Mouse (Mus musculus) megakaryocyte, embryonic 14.5 days (primary cell): Measurements from ENCODE around the gene Gm11034. TPM values are rescaled to one million over a fixed set of nuclear protein-coding genes. Genes with fewer than 3 reads are reported as not detected.
A peak's percentile ranks its signal among the peaks of the same experiment; 100 is the strongest.

Experiments used
- H3K27me3 ChIP-seq: replicated peaks from 2 replicates; pipeline ENCODE3; 2012; ENCODE audit warnings: inconsistent platforms
- H3K36me3 ChIP-seq: replicated peaks from 2 replicates; pipeline ENCODE3; 2012; ENCODE audit warnings: low read length, inconsistent platforms, mixed read lengths
- H3K4me1 ChIP-seq: 2 replicates; pipeline ENCODE4 v1.6.1; 2012; ENCODE audit warnings: inconsistent platforms
- H3K4me3 ChIP-seq: replicated peaks from 2 replicates; pipeline ENCODE3; 2012; ENCODE audit warnings: moderate library complexity, mild to moderate bottlenecking, inconsistent platforms
- H3K9me3 ChIP-seq: 2 replicates; pipeline ENCODE4 v1.6.1; 2012; ENCODE audit warnings: inconsistent platforms
- FLI1 ChIP-seq: IDR thresholded peaks from 2 replicates; pipeline ENCODE4 v1.6.1; 2012; ENCODE audit warnings: low read length, inconsistent platforms, mixed read lengths
- GATA1 ChIP-seq: IDR thresholded peaks from 3 replicates; pipeline ENCODE4 v1.6.1; 2012; ENCODE audit warnings: mixed read lengths, low read length, inconsistent platforms, borderline replicate concordance
- polyA plus RNA-seq: library from polyadenylated mRNA; stranded (reverse); fragments of >175 nt; gene quantifications from 2 replicates; pipeline ENCODE4 v1.2.3, GENCODE M21; 2012; ENCODE audit warnings: low replicate concordance; ENCODE audit not compliant: insufficient read depth

Gene Gm11034
- polyA plus RNA-seq, 1 experiment: not detected

GRCm38 (mm10) chr8:72212751-72213150 is 685 bp downstream of the Gm11034 start, which contains the start of gene Cib3:
Gene Cib3 (minus strand): TSS chr8:72212837.
- H3K4me1 ChIP-seq: peaks cover 47% of the 10 kb centered on the region
- H3K36me3 ChIP-seq: no peaks in the 10 kb centered on the region
- TF ChIP-seq FLI1: no peak
- H3K27me3 ChIP-seq: peaks cover 15% of the 10 kb centered on the region
- no peaks in the 10 kb centered on the region for H3K9me3 ChIP-seq
- H3K4me3 ChIP-seq: no peak within 1 kb of the TSS

GRCm38 (mm10) chr8:72211846-72212245 is 1.6 kb downstream of the Gm11034 start:
- Histone ChIP-seq H3K36me3 (no peaks in the 10 kb centered on the region), H3K9me3 (no peaks in the 10 kb centered on the region), H3K4me3 (no peak overlapping the region), H3K27me3 (peaks cover 15% of the 10 kb centered on the region), H3K4me1 (peaks cover 47% of the 10 kb centered on the region)
- TF ChIP-seq GATA1 (no peak), FLI1 (no peak)

GRCm38 (mm10) chr8:72210710-72211109 is 2.7 kb downstream of the Gm11034 start:
- peaks cover 15% of the 10 kb centered on the region for H3K27me3 ChIP-seq
- H3K4me1 ChIP-seq: peaks cover 38% of the 10 kb centered on the region
- no peaks in the 10 kb centered on the region for H3K9me3 ChIP-seq
- TF ChIP-seq FLI1: no peak
- no peak for TF ChIP-seq GATA1
- H3K4me3 ChIP-seq: no peak overlapping the region
- no peaks in the 10 kb centered on the region for H3K36me3 ChIP-seq

GRCm38 (mm10) chr8:72210222-72210621 is 3.2 kb downstream of the Gm11034 start:
- Histone ChIP-seq H3K36me3 (no peaks in the 10 kb centered on the region), H3K4me1 (peaks cover 33% of the 10 kb centered on the region), H3K4me3 (no peak overlapping the region), H3K9me3 (no peaks in the 10 kb centered on the region), H3K27me3 (peaks cover 18% of the 10 kb centered on the region)
- no peak for TF ChIP-seq GATA1
- TF ChIP-seq FLI1: no peak

- TF ChIP-seq FLI1 (no peak), GATA1 (no peak)
- Histone ChIP-seq H3K4me3 (no peak overlapping the region), H3K36me3 (no peaks in the 10 kb centered on the region), H3K4me1 (peaks cover 33% of the 10 kb centered on the region), H3K9me3 (0 out of 2 replicates have a peak, but pooled peaks cover 6% of the 10 kb centered on the region), H3K27me3 (peaks cover 16% of the 10 kb centered on the region)
These were observed 4.9 kb downstream of the Gm11034 start for GRCm38 (mm10) chr8:72208582-72208981.

- H3K4me1 ChIP-seq: peaks cover 16% of the 10 kb centered on the region
- no peak overlapping the region for H3K4me3 ChIP-seq
- TF ChIP-seq GATA1: no peak
- TF ChIP-seq FLI1: no peak
- peaks cover 27% of the 10 kb centered on the region for H3K36me3 ChIP-seq
- peaks cover 4% of the 10 kb centered on the region for H3K27me3 ChIP-seq
- H3K9me3 ChIP-seq: peaks cover 20% of the 10 kb centered on the region
These were observed 15.4 kb downstream of the Gm11034 start for GRCm38 (mm10) chr8:72197997-72198396.

GRCm38 (mm10) chr8:72192065-72192464 is 21.4 kb downstream of the Gm11034 start:
- peaks cover 46% of the 10 kb centered on the region for H3K4me1 ChIP-seq
- TF ChIP-seq FLI1 (no peak), GATA1 (no peak)
- H3K27me3 ChIP-seq: no peaks in the 10 kb centered on the region
- peaks cover 14% of the 10 kb centered on the region for H3K36me3 ChIP-seq
- no peak overlapping the region for H3K4me3 ChIP-seq
- peaks cover 9% of the 10 kb centered on the region for H3K9me3 ChIP-seq

GRCm38 (mm10) chr8:72190215-72190539 is 23.3 kb downstream of the Gm11034 start:
- TF ChIP-seq FLI1: no peak
- no peak for TF ChIP-seq GATA1
- peaks cover 42% of the 10 kb centered on the region for H3K4me1 ChIP-seq
- H3K4me3 ChIP-seq: peak overlapping the region; percentile 62
- H3K36me3 ChIP-seq: peaks cover 11% of the 10 kb centered on the region
- no peaks in the 10 kb centered on the region for H3K27me3 ChIP-seq
- H3K9me3 ChIP-seq: peaks cover 9% of the 10 kb centered on the region

- Histone ChIP-seq H3K4me3 (peak within 1 kb of the TSS; percentile 79), H3K9me3 (peaks cover 7% of the 10 kb centered on the region), H3K4me1 (peaks cover 42% of the 10 kb centered on the region), H3K36me3 (peaks cover 11% of the 10 kb centered on the region), H3K27me3 (no peaks in the 10 kb centered on the region)
- TF ChIP-seq GATA1 (no peak), FLI1 (no peak)
These were observed 23.8 kb downstream of the Gm11034 start, which contains the start of gene Hsh2d for GRCm38 (mm10) chr8:72189417-72190214. Gene Hsh2d (plus strand): TSS chr8:72189638.

GRCm38 (mm10) chr8:72187793-72188331 is 25.6 kb downstream of the Gm11034 start:
- no peak for TF ChIP-seq GATA1
- Histone ChIP-seq H3K36me3 (no peaks in the 10 kb centered on the region), H3K9me3 (no peaks in the 10 kb centered on the region), H3K27me3 (no peaks in the 10 kb centered on the region), H3K4me3 (no peak overlapping the region), H3K4me1 (peaks cover 46% of the 10 kb centered on the region)
